Mouse (Mus musculus) thymus, adult 2 months (tissue): ENCODE measurements around the gene Iqcf3.

Experiments used
- CTCF ChIP-seq: fragments of 200-500 bp; IDR thresholded peaks from 2 replicates; pipeline ENCODE4 v1.5.1; 2012; ENCODE audit warnings: mild to moderate bottlenecking, control low read depth, low read length, moderate library complexity, borderline replicate concordance; ENCODE audit not compliant: control insufficient read depth, poor library complexity, insufficient read depth; ENCODE audit errors: extremely low read depth
- POLR2A ChIP-seq: fragments of 200-500 bp; IDR thresholded peaks from 2 replicates; pipeline ENCODE4 v1.6.1; 2012; ENCODE audit warnings: mild to moderate bottlenecking, low read length, control low read depth, moderate library complexity; ENCODE audit not compliant: control insufficient read depth, poor library complexity, insufficient read depth; ENCODE audit errors: extremely low read depth

DNA sequence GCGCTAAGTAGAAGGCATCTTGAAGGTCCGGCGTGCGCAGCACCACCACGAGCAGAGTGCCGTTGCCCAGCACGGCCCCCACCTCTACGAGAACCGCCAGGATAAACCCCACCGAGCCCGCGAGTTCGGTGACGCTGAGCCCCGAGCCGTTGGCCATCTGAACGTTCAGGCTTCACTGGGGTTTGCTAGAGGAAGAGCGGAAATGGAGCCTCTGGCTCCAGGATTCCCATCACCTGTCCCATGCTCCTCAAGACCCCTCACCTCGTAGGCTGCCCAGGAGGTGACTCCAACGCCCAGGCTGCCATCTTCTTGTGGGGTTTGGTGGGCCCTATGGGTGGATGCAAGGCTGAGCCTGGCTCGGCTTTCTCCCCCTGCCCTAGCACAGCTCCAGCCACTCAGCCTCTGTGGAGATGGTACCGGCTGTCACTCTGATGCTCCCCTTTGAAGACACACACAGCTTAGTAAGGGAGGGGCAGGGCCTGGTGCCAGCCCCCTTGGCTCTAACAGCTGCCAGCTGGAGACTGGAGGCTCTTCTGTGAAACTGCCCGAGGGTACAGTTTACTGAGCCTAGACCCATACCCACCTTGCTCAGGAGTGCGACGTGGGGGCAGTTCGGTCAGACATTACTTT lies 95.7 kb downstream of the Iqcf3 start, which contains the start of gene Gpr62:
- TF ChIP-seq POLR2A (no peak), CTCF (no peak)
